Mouse (Mus musculus) lung, embryonic 14.5 days (tissue): ENCODE results near the gene C2cd4a. TPM values are rescaled to one million over a fixed set of nuclear protein-coding genes. Genes with fewer than 3 reads are reported as not detected.

Experiments used
- ATAC-seq: fragments of 200-750 bp; cut with Nextera tagmentation; 2 replicates; pipeline ENCODE4 v1.8.0; 2017; ENCODE audit warnings: mild to moderate bottlenecking, moderate TSS enrichment, moderate library complexity; ENCODE audit not compliant: insufficient read depth
- DNase-seq: peaks from one replicate; pipeline ENCODE4 v3.0.0-alpha.2; 2015
- H3K27ac ChIP-seq: fragments of 300-500 bp; sonication (generic); 2 replicates; pipeline ENCODE4 v1.5.1; 2014; ENCODE audit warnings: low read depth, mild to moderate bottlenecking, moderate library complexity
- H3K27me3 ChIP-seq: fragments of 300-500 bp; sonication (generic); 2 replicates; pipeline ENCODE4 v1.6.1; 2014; ENCODE audit warnings: low read length, control low read depth; ENCODE audit not compliant: insufficient read depth
- H3K36me3 ChIP-seq: fragments of 300-500 bp; sonication (generic); 2 replicates; pipeline ENCODE4 v1.6.1; 2014; ENCODE audit warnings: control low read depth; ENCODE audit not compliant: insufficient read depth
- H3K4me1 ChIP-seq: fragments of 300-500 bp; sonication (generic); 2 replicates; pipeline ENCODE4 v1.6.1; 2014; ENCODE audit warnings: antibody characterized with exemption, control low read depth; ENCODE audit not compliant: insufficient read depth
- H3K4me2 ChIP-seq: fragments of 300-500 bp; sonication (generic); 2 replicates; pipeline ENCODE4 v1.6.1; 2014; ENCODE audit warnings: mild to moderate bottlenecking
- H3K4me3 ChIP-seq: fragments of 300-500 bp; sonication (generic); 2 replicates; pipeline ENCODE4 v1.5.1; 2014; ENCODE audit warnings: low read depth, low read length
- H3K9ac ChIP-seq: fragments of 300-500 bp; sonication (generic); 2 replicates; pipeline ENCODE4 v1.6.1; 2014
- H3K9me3 ChIP-seq: fragments of 300-500 bp; sonication (generic); 2 replicates; pipeline ENCODE4 v1.6.1; 2016; ENCODE audit warnings: low read depth, low read length, control low read depth
- CTCF ChIP-seq: IDR thresholded peaks from 2 replicates; pipeline ENCODE4 v1.5.1; 2016; ENCODE audit warnings: antibody characterized with exemption, low read depth
- WGBS: fragments of 180-500 bp; shearing (Covaris S2); extraction: QIAGEN DNeasy Blood & Tissue Kit; methylation state at CpG from one replicate; pipeline ENCODE4 v1.1.7; 2014; 5-methylcytosine and 5-hydroxymethylcytosine counted together
- polyA plus RNA-seq: library from polyadenylated mRNA; unstranded; fragments of >200 nt; fragmentation: Nextera tagmentation; extraction: Ambion mirVana; gene quantifications from 2 replicates; pipeline ENCODE4 v1.2.1, GENCODE M21; 2014

C2cd4a gene
- polyA plus RNA-seq, 1 experiment from 2014 or later = 1.9 TPM

DNA sequence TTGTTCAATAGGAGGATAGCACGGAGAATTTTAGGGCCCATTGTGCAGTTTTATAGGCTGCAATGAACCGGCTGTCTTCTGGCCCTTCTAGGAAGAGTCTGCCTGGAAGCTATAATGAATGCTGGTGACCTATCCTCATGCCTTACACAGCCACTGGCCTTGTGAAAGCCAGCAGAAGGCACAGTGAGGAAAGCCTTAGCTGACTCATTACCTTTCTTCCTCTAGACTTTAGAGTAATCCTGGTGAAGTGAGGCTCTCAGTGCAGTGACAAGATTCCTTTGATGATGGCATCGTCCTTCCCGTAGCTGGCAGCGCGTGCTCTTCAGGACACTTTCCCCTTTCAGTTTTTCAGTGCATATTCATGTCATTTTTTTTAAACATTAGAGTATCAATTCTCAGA, 35.3 kb upstream of the C2cd4a start:
- WGBS = 78% methylated on average over 6 of the region's 6 CpGs
- Histone ChIP-seq H3K36me3 (no peaks in the 10 kb centered on the region), H3K9ac (no peak overlapping the region), H3K27me3 (no peaks in the 10 kb centered on the region), H3K27ac (no peak overlapping the region), H3K9me3 (no peaks in the 10 kb centered on the region), H3K4me3 (no peak overlapping the region), H3K4me1 (0 out of 2 replicates have a peak, but pooled peaks cover 3% of the 10 kb centered on the region), H3K4me2 (no peak overlapping the region)
- no peak for ATAC-seq
- no peak for TF ChIP-seq CTCF
- no peak for DNase-seq

DNA sequence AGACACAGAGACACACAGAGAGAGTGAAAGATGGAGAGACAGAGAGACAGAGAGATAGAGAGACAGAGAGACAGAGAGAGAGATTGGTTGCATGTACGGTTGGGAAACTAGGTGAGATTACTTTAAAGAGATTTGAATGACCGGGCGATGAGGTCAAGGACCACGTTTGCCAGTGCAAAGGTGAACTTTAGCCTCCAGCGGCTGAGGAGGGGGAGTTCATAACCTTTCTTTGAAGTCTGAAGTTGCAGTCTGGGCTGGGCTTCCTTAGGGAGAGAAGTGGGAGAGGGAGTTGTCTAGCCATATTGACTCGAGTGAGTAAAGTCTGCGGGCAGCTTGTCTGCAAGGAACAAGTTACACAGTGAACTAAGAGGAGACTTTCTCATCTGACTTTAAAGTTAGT, 33.3 kb upstream of the C2cd4a start:
- no peak for DNase-seq
- 30% methylated on average over 7 of the region's 7 CpGs for WGBS

DNA sequence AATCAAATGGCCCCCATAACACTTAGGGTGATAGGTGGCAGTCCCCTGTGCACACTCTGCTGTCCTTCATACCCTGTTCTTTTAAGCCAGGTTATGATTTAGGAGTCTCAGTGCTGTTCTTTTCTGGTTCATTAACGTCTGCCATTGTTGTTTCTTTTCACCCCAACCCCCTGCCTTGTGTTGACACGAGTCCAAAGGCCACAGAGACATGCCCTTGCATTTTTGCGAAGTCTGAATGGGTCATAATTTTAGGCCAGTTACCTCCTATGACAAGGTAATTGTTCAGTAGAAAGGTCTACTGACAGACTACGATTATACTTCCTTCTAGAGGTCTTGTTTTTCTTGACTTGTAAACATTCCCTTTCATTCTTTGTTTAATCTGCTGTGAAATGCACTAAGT, 31.9 kb upstream of the C2cd4a start:
- H3K9me3 ChIP-seq = no peaks in the 10 kb centered on the region
- H3K27me3 ChIP-seq = no peaks in the 10 kb centered on the region
- 0 out of 2 replicates have a peak, but pooled peaks cover 3% of the 10 kb centered on the region for H3K4me1 ChIP-seq
- no peak overlapping the region for H3K4me2 ChIP-seq
- ATAC-seq (no peak), DNase-seq (no peak)
- no peak overlapping the region for H3K4me3 ChIP-seq
- WGBS = 44% methylated on average over 4 of the region's 4 CpGs
- TF ChIP-seq CTCF = no peak
- 0 out of 2 replicates have a peak, but pooled peaks cover 3% of the 10 kb centered on the region for H3K36me3 ChIP-seq
- no peak overlapping the region for H3K9ac ChIP-seq
- H3K27ac ChIP-seq = no peak overlapping the region

More for the DNA sequence above, 33.3 kb upstream of the C2cd4a start:
- no peaks in the 10 kb centered on the region for H3K27me3 ChIP-seq
- no peak overlapping the region for H3K27ac ChIP-seq
- no peak overlapping the region for H3K9ac ChIP-seq
- no peak for TF ChIP-seq CTCF
- no peaks in the 10 kb centered on the region for H3K9me3 ChIP-seq
- H3K4me2 ChIP-seq = no peak overlapping the region
- H3K4me3 ChIP-seq = no peak overlapping the region
- 0 out of 2 replicates have a peak, but pooled peaks cover 3% of the 10 kb centered on the region for H3K36me3 ChIP-seq
- 0 out of 2 replicates have a peak, but pooled peaks cover 3% of the 10 kb centered on the region for H3K4me1 ChIP-seq
- ATAC-seq = no peak

DNA sequence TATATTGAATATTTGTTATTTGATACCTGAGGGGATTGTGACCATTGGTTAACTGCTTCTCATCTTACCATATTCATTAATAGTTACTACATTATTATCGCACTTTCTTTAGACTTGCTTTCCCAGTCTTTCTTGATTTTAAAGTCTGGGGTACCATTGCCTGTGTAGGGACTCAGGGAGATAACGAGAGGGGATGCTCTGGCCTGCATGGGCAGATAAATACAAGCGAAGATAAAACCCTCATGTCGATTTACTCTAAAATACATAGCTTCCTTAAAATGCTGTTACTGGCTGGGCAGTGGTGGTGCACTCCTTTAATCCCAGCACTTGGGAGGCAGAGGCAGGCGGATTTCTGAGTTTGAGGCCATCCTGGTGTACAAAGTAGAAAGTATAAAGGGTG, 31.2 kb upstream of the C2cd4a start:
- Histone ChIP-seq H3K27me3 (no peaks in the 10 kb centered on the region), H3K9me3 (no peaks in the 10 kb centered on the region), H3K9ac (no peak overlapping the region), H3K4me2 (no peak overlapping the region), H3K4me1 (0 out of 2 replicates have a peak, but pooled peaks cover 3% of the 10 kb centered on the region), H3K36me3 (0 out of 2 replicates have a peak, but pooled peaks cover 3% of the 10 kb centered on the region), H3K4me3 (no peak overlapping the region), H3K27ac (no peak overlapping the region)
- no peak for TF ChIP-seq CTCF
- no peak for ATAC-seq
- DNase-seq = no peak
- 90% methylated on average over 5 of the region's 5 CpGs for WGBS

DNA sequence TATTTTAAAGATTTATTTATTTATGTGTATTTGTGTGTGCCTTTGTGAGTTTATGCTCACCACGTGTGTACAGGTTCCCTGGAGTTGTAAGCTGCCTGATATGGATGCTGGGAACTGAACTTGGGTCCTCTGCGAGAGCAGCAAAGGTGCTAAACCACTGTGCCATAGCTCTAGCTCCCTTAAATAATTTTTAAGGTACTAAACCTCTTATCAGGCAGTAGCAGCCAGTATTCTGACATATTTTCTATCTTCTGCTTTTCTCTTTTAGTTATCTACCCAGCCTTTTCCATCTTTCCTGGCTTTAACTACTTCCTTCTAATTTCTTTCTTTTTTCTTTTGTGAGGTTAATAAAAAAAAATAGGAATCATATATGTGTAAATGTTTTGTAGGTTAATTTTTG, 28.1 kb upstream of the C2cd4a start:
- no peak overlapping the region for H3K27ac ChIP-seq

DNA sequence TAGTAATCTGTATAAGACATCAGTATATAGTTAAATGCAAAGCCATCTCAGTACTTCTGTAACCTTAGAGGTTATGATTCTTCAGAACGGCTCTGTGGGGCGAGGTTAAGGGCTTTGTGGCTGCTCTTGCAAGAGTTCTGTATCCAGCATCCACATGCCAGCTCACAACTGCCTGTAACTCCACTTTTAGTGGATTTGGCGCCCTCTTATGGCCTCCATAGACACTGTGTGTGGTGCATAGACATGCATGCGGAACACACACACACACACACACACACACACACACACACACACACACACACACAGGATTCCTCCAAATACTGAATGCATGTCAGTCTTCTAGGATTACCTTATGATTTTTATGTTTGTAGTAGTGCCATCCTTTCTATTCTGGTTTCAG, 19.0 kb upstream of the C2cd4a start:
- no peaks in the 10 kb centered on the region for H3K4me1 ChIP-seq
- TF ChIP-seq CTCF = peak; percentile 41
- H3K9ac ChIP-seq = no peak overlapping the region
- peak; percentile 52 for DNase-seq
- no peak overlapping the region for H3K27ac ChIP-seq
- H3K27me3 ChIP-seq = no peaks in the 10 kb centered on the region
- H3K36me3 ChIP-seq = peaks cover 8% of the 10 kb centered on the region; the same call in 1 of the 2 replicates
- H3K4me3 ChIP-seq = no peak overlapping the region
- H3K9me3 ChIP-seq = no peaks in the 10 kb centered on the region
- ATAC-seq = no peak
- WGBS = 74% methylated on average over 4 of the region's 4 CpGs
- H3K4me2 ChIP-seq = no peak overlapping the region

More for the DNA sequence above, 28.1 kb upstream of the C2cd4a start:
- no peak for ATAC-seq
- 0 out of 2 replicates have a peak, but pooled peaks cover 3% of the 10 kb centered on the region for H3K4me1 ChIP-seq
- H3K4me3 ChIP-seq = no peak overlapping the region
- no peak overlapping the region for H3K9ac ChIP-seq
- no peaks in the 10 kb centered on the region for H3K9me3 ChIP-seq
- no peak for TF ChIP-seq CTCF
- H3K36me3 ChIP-seq = peaks cover 8% of the 10 kb centered on the region; the same call in 1 of the 2 replicates
- no peak overlapping the region for H3K4me2 ChIP-seq
- WGBS = 69% methylated on average over 2 of the region's 2 CpGs
- no peak for DNase-seq
- H3K27me3 ChIP-seq = no peaks in the 10 kb centered on the region

DNA sequence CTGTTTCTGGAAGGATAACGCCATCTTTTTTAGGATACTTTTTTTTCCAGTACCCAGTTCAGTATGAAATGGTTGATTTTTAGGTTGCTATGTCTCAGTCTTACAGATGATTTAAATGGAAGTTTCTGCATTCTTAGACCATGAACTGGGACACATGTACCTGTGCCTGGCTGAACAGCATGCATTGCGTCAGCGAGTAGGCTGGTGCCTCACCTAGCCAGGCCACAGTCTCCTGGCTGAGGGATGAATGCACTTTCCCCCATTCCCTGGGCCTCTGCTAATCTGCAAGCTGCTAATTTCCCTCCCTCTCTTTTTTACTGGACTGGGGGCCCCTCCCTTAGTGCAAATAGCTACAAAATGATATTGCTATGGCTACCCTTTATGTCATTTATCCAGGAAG, 17.7 kb upstream of the C2cd4a start:
- no peaks in the 10 kb centered on the region for H3K27me3 ChIP-seq
- no peak overlapping the region for H3K27ac ChIP-seq
- 0 out of 2 replicates have a peak, but pooled peaks cover 2% of the 10 kb centered on the region for H3K36me3 ChIP-seq
- ATAC-seq = no peak
- H3K4me2 ChIP-seq = no peak overlapping the region
- H3K4me1 ChIP-seq = no peaks in the 10 kb centered on the region
- no peak overlapping the region for H3K4me3 ChIP-seq
- no peaks in the 10 kb centered on the region for H3K9me3 ChIP-seq
- WGBS = 74% methylated on average over 3 of the region's 3 CpGs
- no peak for DNase-seq
- no peak for TF ChIP-seq CTCF
- no peak overlapping the region for H3K9ac ChIP-seq
